Mouse (Mus musculus): ENCODE measurements around the gene Zfp142.

- TF ChIP-seq CTCF (IDR thresholded peaks at IDR 0.05; ENCODE audit: low read depth) (no peak), EP300 (optimal IDR thresholded peaks at IDR 0.05) (no peak)
Measured at GRCm38 (mm10) chr1:74538650-74539049, 49.4 kb downstream of the Zfp142 start.
